Mouse (Mus musculus) bone marrow macrophage, adult 2 months (primary cell): ENCODE measurements around the gene Ppm1g.

Experiments
- CTCF ChIP-seq: IDR thresholded peaks from 2 replicates; pipeline ENCODE4 v1.5.1; 2012; ENCODE audit warnings: low read depth, mild to moderate bottlenecking, low read length, moderate library complexity
- POLR2A ChIP-seq: IDR thresholded peaks from 2 replicates; pipeline ENCODE4 v1.6.1; 2012; ENCODE audit warnings: mild to moderate bottlenecking, low read depth, low read length, borderline replicate concordance

- no peak for TF ChIP-seq CTCF
- no peak for TF ChIP-seq POLR2A
Observed at GRCm38 (mm10) chr5:31241522-31242034, 21.1 kb upstream of the Ppm1g start.
